Mouse (Mus musculus) neural tube, embryonic 12.5 days (tissue): ENCODE results near the gene Iqcn. TPM values are rescaled to one million over a fixed set of nuclear protein-coding genes. Genes with fewer than 3 reads are reported as not detected.
A peak's percentile ranks its signal among the peaks of the same experiment; 100 is the strongest.

ENCODE experiments used
- ATAC-seq: fragments of 200-750 bp; cut with Nextera tagmentation; 2 replicates; pipeline ENCODE4 v1.8.0; 2017; ENCODE audit warnings: low read depth, mild to moderate bottlenecking, moderate TSS enrichment, moderate library complexity; ENCODE audit not compliant: low FRiP score
- H3K27ac ChIP-seq: fragments of 300-500 bp; sonication (generic); 2 replicates; pipeline ENCODE4 v1.5.1; 2016
- H3K27me3 ChIP-seq: fragments of 300-500 bp; sonication (generic); replicated peaks from 2 replicates; pipeline ENCODE4 v1.6.1; 2016; ENCODE audit warnings: mild to moderate bottlenecking
- H3K36me3 ChIP-seq: fragments of 300-500 bp; sonication (generic); 2 replicates; pipeline ENCODE4 v1.6.1; 2016; ENCODE audit warnings: mild to moderate bottlenecking
- H3K4me1 ChIP-seq: fragments of 300-500 bp; sonication (generic); 2 replicates; pipeline ENCODE4 v1.6.1; 2016
- H3K4me2 ChIP-seq: fragments of 300-500 bp; sonication (generic); replicated peaks from 2 replicates; pipeline ENCODE4 v1.6.1; 2016; ENCODE audit warnings: mild to moderate bottlenecking
- H3K4me3 ChIP-seq: fragments of 300-500 bp; sonication (generic); 2 replicates; pipeline ENCODE4 v1.5.1; 2016
- H3K9ac ChIP-seq: fragments of 300-500 bp; sonication (generic); 2 replicates; pipeline ENCODE4 v1.6.1; 2016; ENCODE audit warnings: mild to moderate bottlenecking
- H3K9me3 ChIP-seq: fragments of 300-500 bp; sonication (generic); 2 replicates; pipeline ENCODE4 v1.6.1; 2016; ENCODE audit warnings: mild to moderate bottlenecking
- WGBS: fragments of 180-500 bp; shearing (Covaris S2); methylation state at CpG from one replicate; pipeline ENCODE4 v1.1.7; 2016; 5-methylcytosine and 5-hydroxymethylcytosine counted together
- polyA plus RNA-seq: library from polyadenylated mRNA; unstranded; fragments of >200 nt; fragmentation: Nextera tagmentation; extraction: Ambion mirVana; gene quantifications from 2 replicates; pipeline ENCODE4 v1.2.1, GENCODE M21; 2016

Gene Iqcn
- polyA plus RNA-seq, 1 experiment from 2014 or later, result 0.16 TPM

GRCm38 (mm10) chr8:70763354-70763753 is 60.1 kb downstream of the Iqcn start:
- Histone ChIP-seq H3K9me3 (no peaks in the 10 kb centered on the region), H3K4me2 (no peak overlapping the region), H3K36me3 (peaks cover 12% of the 10 kb centered on the region), H3K27ac (no peak overlapping the region), H3K4me3 (no peak overlapping the region), H3K4me1 (peaks cover 38% of the 10 kb centered on the region), H3K27me3 (peaks cover 2% of the 10 kb centered on the region; the same call in 1 of the 2 replicates), H3K9ac (no peak overlapping the region)
- 4% methylated on average over 3 of the region's 3 CpGs for WGBS
- no peak for ATAC-seq

GRCm38 (mm10) chr8:70764026-70764425 is 60.8 kb downstream of the Iqcn start:
- ATAC-seq, result no peak
- no peak overlapping the region for H3K4me2 ChIP-seq
- WGBS, result 88% methylated on average over 8 of the region's 8 CpGs
- H3K4me1 ChIP-seq, result peaks cover 32% of the 10 kb centered on the region
- no peak overlapping the region for H3K9ac ChIP-seq
- no peaks in the 10 kb centered on the region for H3K9me3 ChIP-seq
- no peak overlapping the region for H3K4me3 ChIP-seq
- no peak overlapping the region for H3K27ac ChIP-seq
- H3K27me3 ChIP-seq, result peaks cover 2% of the 10 kb centered on the region; the same call in 1 of the 2 replicates
- peaks cover 17% of the 10 kb centered on the region for H3K36me3 ChIP-seq

- ATAC-seq, result no peak
- H3K9me3 ChIP-seq, result no peaks in the 10 kb centered on the region
These were observed 61.4 kb downstream of the Iqcn start for GRCm38 (mm10) chr8:70764676-70765075.

GRCm38 (mm10) chr8:70765329-70765728 is 62.1 kb downstream of the Iqcn start:
- Histone ChIP-seq H3K9me3 (no peaks in the 10 kb centered on the region), H3K4me3 (no peak overlapping the region), H3K27me3 (peaks cover 2% of the 10 kb centered on the region; the same call in 1 of the 2 replicates), H3K4me2 (peak overlapping the region; percentile 59), H3K4me1 (peaks cover 19% of the 10 kb centered on the region), H3K27ac (no peak overlapping the region), H3K9ac (no peak overlapping the region), H3K36me3 (peaks cover 26% of the 10 kb centered on the region)
- WGBS, result 81% methylated on average over 9 of the region's 9 CpGs
- no peak for ATAC-seq

More at GRCm38 (mm10) chr8:70764676-70765075, 61.4 kb downstream of the Iqcn start:
- Histone ChIP-seq H3K4me1 (peaks cover 26% of the 10 kb centered on the region), H3K4me3 (no peak overlapping the region), H3K27me3 (peaks cover 2% of the 10 kb centered on the region; the same call in 1 of the 2 replicates), H3K36me3 (peaks cover 20% of the 10 kb centered on the region), H3K9ac (no peak overlapping the region), H3K27ac (no peak overlapping the region), H3K4me2 (no peak overlapping the region)
- 93% methylated on average over 13 of the region's 13 CpGs for WGBS

- peak overlapping the region; percentile 59 for H3K4me2 ChIP-seq
- WGBS, result 2% methylated on average over 34 of the region's 34 CpGs
- peaks cover 33% of the 10 kb centered on the region for H3K36me3 ChIP-seq
- peaks cover 2% of the 10 kb centered on the region; the same call in 1 of the 2 replicates for H3K27me3 ChIP-seq
- H3K4me1 ChIP-seq, result peaks cover 18% of the 10 kb centered on the region
- H3K9me3 ChIP-seq, result no peaks in the 10 kb centered on the region
- ATAC-seq, result no peak
- H3K4me3 ChIP-seq, result peak overlapping the region; percentile 20
- peak overlapping the region; percentile 45 for H3K9ac ChIP-seq
- no peak overlapping the region for H3K27ac ChIP-seq
These were observed 62.7 kb downstream of the Iqcn start for GRCm38 (mm10) chr8:70765838-70766570.

GRCm38 (mm10) chr8:70766571-70767440 is 63.5 kb downstream of the Iqcn start:
- Histone ChIP-seq H3K4me1 (peaks cover 15% of the 10 kb centered on the region), H3K4me3 (peak overlapping the region; percentile 20), H3K27ac (no peak overlapping the region), H3K27me3 (peaks cover 2% of the 10 kb centered on the region; the same call in 1 of the 2 replicates), H3K9ac (peak overlapping the region; percentile 45), H3K4me2 (peak overlapping the region; percentile 59), H3K9me3 (no peaks in the 10 kb centered on the region), H3K36me3 (peaks cover 41% of the 10 kb centered on the region)
- WGBS, result 9% methylated on average over 21 of the region's 21 CpGs
- ATAC-seq, result 0 out of 2 replicates have a peak, but pooled peaks have one; percentile 21

Other genes starting within 250 kb of the Iqcn start
- 20.4 and 22.5 TPM in 2 replicates for gene Klhl26, start 226.5 kb upstream of the Iqcn start, polyA plus RNA-seq
- 37.9 and 38.3 TPM in 2 replicates for gene Tmem59l, start 216.1 kb upstream of the Iqcn start, polyA plus RNA-seq
- 1.9 and 4.5 TPM in 2 replicates for gene Crlf1, start 210.3 kb upstream of the Iqcn start, polyA plus RNA-seq
- gene Rex1bd, start 196.7 kb upstream of the Iqcn start, polyA plus RNA-seq, result 123 and 135 TPM in 2 replicates
- 766 and 781 TPM in 2 replicates for gene Uba52, start 192.7 kb upstream of the Iqcn start, polyA plus RNA-seq
- 349 and 353 TPM in 2 replicates for gene Fkbp8, start 175.7 kb upstream of the Iqcn start, polyA plus RNA-seq
- 45.5 and 50.3 TPM in 2 replicates for gene Kxd1, start 175.5 kb upstream of the Iqcn start, polyA plus RNA-seq
- gene Ell, start 164.0 kb upstream of the Iqcn start, polyA plus RNA-seq, result 17.8 and 19.5 TPM in 2 replicates
- 116 TPM in 2 replicates for gene Isyna1, start 109.1 kb upstream of the Iqcn start, polyA plus RNA-seq
- 139 and 144 TPM in 2 replicates for gene Ssbp4, start 94.6 kb upstream of the Iqcn start, polyA plus RNA-seq
- gene Lrrc25, start 87.3 kb upstream of the Iqcn start, polyA plus RNA-seq, result 0.68 and 1.3 TPM in 2 replicates
- 0.14 TPM in 1 of 2 replicates, not detected in the other for gene Gdf15, start 71.0 kb upstream of the Iqcn start, polyA plus RNA-seq
- 181 and 188 TPM in 2 replicates for gene Pgpep1, start 43.1 kb upstream of the Iqcn start, polyA plus RNA-seq
- gene Lsm4, start 30.2 kb upstream of the Iqcn start, polyA plus RNA-seq, result 264 and 277 TPM in 2 replicates
- 248 and 267 TPM in 2 replicates for gene Jund, start 4.5 kb upstream of the Iqcn start, polyA plus RNA-seq
- gene Gm3336, start 15.1 kb downstream of the Iqcn start, polyA plus RNA-seq, result not detected in 2 replicates
- gene Pde4c, start 20.3 kb downstream of the Iqcn start, polyA plus RNA-seq, result 0.19 and 0.41 TPM in 2 replicates
- 184 and 199 TPM in 2 replicates for gene Rab3a, start 51.2 kb downstream of the Iqcn start, polyA plus RNA-seq
- 45.0 and 51.2 TPM in 2 replicates for gene Mpv17l2, start 57.5 kb downstream of the Iqcn start, polyA plus RNA-seq
- 84.0 and 84.6 TPM in 2 replicates for gene Pik3r2, start 73.3 kb downstream of the Iqcn start, polyA plus RNA-seq
- 15.9 and 17.4 TPM in 2 replicates for gene Mast3, start 101.6 kb downstream of the Iqcn start, polyA plus RNA-seq
- gene Il12rb1, start 105.0 kb downstream of the Iqcn start, polyA plus RNA-seq, result not detected in 2 replicates
- 9.7 and 10.2 TPM in 2 replicates for gene Arrdc2, start 136.3 kb downstream of the Iqcn start, polyA plus RNA-seq
- gene Kcnn1, start 159.8 kb downstream of the Iqcn start, polyA plus RNA-seq, result 24.8 and 26.4 TPM in 2 replicates
- gene Ccdc124, start 170.5 kb downstream of the Iqcn start, polyA plus RNA-seq, result 142 and 145 TPM in 2 replicates
- gene Slc5a5, start 189.3 kb downstream of the Iqcn start, polyA plus RNA-seq, result 0.91 and 1.5 TPM in 2 replicates
- 2,364 and 2,595 TPM in 2 replicates for gene Rpl18a, start 194.0 kb downstream of the Iqcn start, polyA plus RNA-seq
- 59.3 and 62.6 TPM in 2 replicates for gene Map1s, start 202.5 kb downstream of the Iqcn start, polyA plus RNA-seq